Mouse (Mus musculus): Measurements from ENCODE around the gene Slc15a4. TPM values are rescaled to one million over a fixed set of nuclear protein-coding genes. Genes with fewer than 3 reads are reported as not detected.

The Slc15a4 gene
- polyA plus RNA-seq, 1 experiment from 2014 or later = 27.3 TPM

DNA sequence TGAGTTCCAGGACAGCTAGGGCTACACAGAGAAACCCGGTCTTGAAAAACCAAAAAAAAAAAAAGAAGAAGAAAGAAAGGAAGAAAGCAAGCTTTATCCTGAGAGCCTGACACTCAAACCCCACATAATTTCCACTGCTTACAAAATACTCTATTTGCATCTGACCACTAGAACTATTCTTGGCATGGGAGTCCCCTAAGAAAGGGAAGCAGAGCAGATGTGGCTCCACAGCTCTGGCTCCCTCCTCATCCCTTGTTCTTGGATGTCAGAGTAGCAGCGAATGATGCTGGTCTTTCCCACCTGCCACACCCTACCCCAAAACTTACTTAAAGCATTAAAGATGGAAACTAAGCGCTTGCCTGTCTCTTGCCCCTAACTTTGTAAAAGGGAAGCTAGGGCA lies 17.2 kb downstream of the Slc15a4 start:
- H3K9ac ChIP-seq (replicated peaks; ENCODE audit: low read length) = peak overlapping the region; percentile 96; the same call in 1 of the 2 replicates
- no peaks in the 10 kb centered on the region for H3K36me3 ChIP-seq (ENCODE audit: control insufficient read depth, insufficient read depth, low read length)
- no peaks in the 10 kb centered on the region for H3K9me3 ChIP-seq (ENCODE audit: control insufficient read depth, low read length)
- ATAC-seq (ENCODE audit: low FRiP score, low TSS enrichment) (no peak), DNase-seq (no peak)
- peaks cover 26% of the 10 kb centered on the region for H3K4me1 ChIP-seq (ENCODE audit: control insufficient read depth, insufficient read depth, low read length)
- peak overlapping the region; percentile 90 for H3K4me2 ChIP-seq (ENCODE audit: low read length)
- 81% methylated on average over 3 of the region's 3 CpGs for WGBS
- no peaks in the 10 kb centered on the region for H3K27me3 ChIP-seq (ENCODE audit: control insufficient read depth, insufficient read depth, low read length)
- H3K27ac ChIP-seq (replicated peaks; ENCODE audit: low read depth, low read length) = no peak overlapping the region
- peak overlapping the region; percentile 95 for H3K4me3 ChIP-seq (replicated peaks; ENCODE audit: low read depth, low read length)

GRCm38 (mm10) chr5:127612397-127612796 lies 20.3 kb downstream of the Slc15a4 start:
- H3K4me1 ChIP-seq (ENCODE audit: control insufficient read depth, insufficient read depth, low read length) = peaks cover 26% of the 10 kb centered on the region
- no peaks in the 10 kb centered on the region for H3K27me3 ChIP-seq (ENCODE audit: control insufficient read depth, insufficient read depth, low read length)
- WGBS = 96% methylated on average over 6 of the region's 6 CpGs

DNA sequence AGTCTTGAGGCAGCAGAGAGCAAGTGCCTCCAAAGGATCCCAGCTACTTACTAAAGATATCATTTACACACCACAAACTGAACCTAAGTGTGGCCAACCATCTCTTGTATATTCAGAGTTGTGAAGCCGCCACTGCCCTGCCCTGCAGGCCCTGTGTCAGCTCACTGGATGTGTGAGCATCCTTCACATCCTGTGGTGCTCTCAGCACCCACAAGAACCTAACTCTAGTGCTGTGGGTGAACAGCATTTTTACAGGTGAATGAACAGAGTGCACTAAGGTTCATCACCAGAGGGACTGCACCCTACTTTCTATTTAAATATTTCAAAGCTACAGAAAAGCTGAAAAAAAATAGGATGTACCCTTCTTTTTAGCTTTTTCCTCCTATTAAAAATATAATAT lies 20.8 kb downstream of the Slc15a4 start:
- WGBS = 89% methylated on average over 1 of the region's 1 CpGs
- no peaks in the 10 kb centered on the region for H3K9me3 ChIP-seq (ENCODE audit: control insufficient read depth, low read length)
- no peak overlapping the region for H3K9ac ChIP-seq (replicated peaks; ENCODE audit: low read length)
- H3K27me3 ChIP-seq (ENCODE audit: control insufficient read depth, insufficient read depth, low read length) = no peaks in the 10 kb centered on the region
- H3K36me3 ChIP-seq (ENCODE audit: control insufficient read depth, insufficient read depth, low read length) = peaks cover 15% of the 10 kb centered on the region
- no peak overlapping the region for H3K4me2 ChIP-seq (ENCODE audit: low read length)
- H3K4me1 ChIP-seq (ENCODE audit: control insufficient read depth, insufficient read depth, low read length) = peaks cover 26% of the 10 kb centered on the region
- H3K27ac ChIP-seq (replicated peaks; ENCODE audit: low read depth, low read length) = no peak overlapping the region
- ATAC-seq (ENCODE audit: low FRiP score, low TSS enrichment) (no peak), DNase-seq (no peak)
- H3K4me3 ChIP-seq (replicated peaks; ENCODE audit: low read depth, low read length) = no peak overlapping the region

More at GRCm38 (mm10) chr5:127612397-127612796, 20.3 kb downstream of the Slc15a4 start:
- Histone ChIP-seq H3K36me3 (ENCODE audit: control insufficient read depth, insufficient read depth, low read length) (peaks cover 13% of the 10 kb centered on the region), H3K4me2 (ENCODE audit: low read length) (no peak overlapping the region), H3K4me3 (replicated peaks; ENCODE audit: low read depth, low read length) (no peak overlapping the region), H3K9me3 (ENCODE audit: control insufficient read depth, low read length) (no peaks in the 10 kb centered on the region), H3K27ac (replicated peaks; ENCODE audit: low read depth, low read length) (no peak overlapping the region), H3K9ac (replicated peaks; ENCODE audit: low read length) (no peak overlapping the region)
- ATAC-seq (ENCODE audit: low FRiP score, low TSS enrichment) = no peak
- no peak for DNase-seq

GRCm38 (mm10) chr5:127610787-127611509 lies 21.7 kb downstream of the Slc15a4 start:
- ATAC-seq (ENCODE audit: low FRiP score, low TSS enrichment) = no peak
- Histone ChIP-seq H3K27me3 (ENCODE audit: control insufficient read depth, insufficient read depth, low read length) (no peaks in the 10 kb centered on the region), H3K4me1 (ENCODE audit: control insufficient read depth, insufficient read depth, low read length) (peaks cover 23% of the 10 kb centered on the region), H3K27ac (replicated peaks; ENCODE audit: low read depth, low read length) (no peak overlapping the region), H3K9ac (replicated peaks; ENCODE audit: low read length) (no peak overlapping the region), H3K36me3 (ENCODE audit: control insufficient read depth, insufficient read depth, low read length) (peaks cover 22% of the 10 kb centered on the region), H3K4me2 (ENCODE audit: low read length) (no peak overlapping the region), H3K4me3 (replicated peaks; ENCODE audit: low read depth, low read length) (no peak overlapping the region), H3K9me3 (ENCODE audit: control insufficient read depth, low read length) (no peaks in the 10 kb centered on the region)
- WGBS = 79% methylated on average over 6 of the region's 6 CpGs
- peak; percentile 33 for DNase-seq

DNA sequence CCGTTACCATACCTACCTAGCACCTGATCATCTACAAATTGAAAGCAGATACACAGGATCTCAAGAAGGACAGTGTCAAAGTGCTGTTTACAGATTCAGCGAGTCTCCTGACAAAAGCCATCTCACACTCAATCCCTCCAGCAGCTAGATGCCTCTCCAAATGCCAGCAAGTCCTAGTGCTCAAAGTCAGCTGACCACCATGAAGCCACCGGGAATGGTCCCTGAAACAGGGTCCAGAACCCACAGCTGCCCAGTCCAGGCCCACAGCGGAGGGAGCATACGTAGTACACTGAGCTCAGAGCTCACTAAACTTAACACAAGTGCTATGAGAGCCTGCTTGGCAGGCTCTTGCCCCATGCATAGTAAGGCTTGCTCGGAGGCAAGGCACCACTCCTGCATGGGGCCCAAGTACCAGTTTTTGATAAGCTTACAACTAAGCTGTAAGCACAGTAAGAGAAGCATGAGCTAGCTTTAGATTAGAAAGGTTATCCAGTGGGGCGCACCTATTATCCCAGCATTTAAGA lies 23.4 kb downstream of the Slc15a4 start:
- ATAC-seq (ENCODE audit: low FRiP score, low TSS enrichment) (no peak), DNase-seq (no peak)
- 90% methylated on average over 7 of the region's 7 CpGs for WGBS
- Histone ChIP-seq H3K4me2 (ENCODE audit: low read length) (no peak overlapping the region), H3K9ac (replicated peaks; ENCODE audit: low read length) (no peak overlapping the region), H3K9me3 (ENCODE audit: control insufficient read depth, low read length) (no peaks in the 10 kb centered on the region), H3K27ac (replicated peaks; ENCODE audit: low read depth, low read length) (no peak overlapping the region), H3K4me3 (replicated peaks; ENCODE audit: low read depth, low read length) (no peak overlapping the region), H3K36me3 (ENCODE audit: control insufficient read depth, insufficient read depth, low read length) (peaks cover 33% of the 10 kb centered on the region), H3K27me3 (ENCODE audit: control insufficient read depth, insufficient read depth, low read length) (no peaks in the 10 kb centered on the region), H3K4me1 (ENCODE audit: control insufficient read depth, insufficient read depth, low read length) (peaks cover 10% of the 10 kb centered on the region; the same call in 1 of the 2 replicates)

GRCm38 (mm10) chr5:127607507-127607906 lies 25.2 kb downstream of the Slc15a4 start:
- whole genome bisulfite sequencing = 96% methylated on average over 2 of the region's 2 CpGs
- DNase-seq (no peak), ATAC-seq (ENCODE audit: low FRiP score, low TSS enrichment) (no peak)
- Histone ChIP-seq H3K27me3 (ENCODE audit: control insufficient read depth, insufficient read depth, low read length) (no peaks in the 10 kb centered on the region), H3K27ac (replicated peaks; ENCODE audit: low read depth, low read length) (no peak overlapping the region), H3K4me3 (replicated peaks; ENCODE audit: low read depth, low read length) (no peak overlapping the region), H3K9ac (replicated peaks; ENCODE audit: low read length) (no peak overlapping the region), H3K36me3 (ENCODE audit: control insufficient read depth, insufficient read depth, low read length) (peaks cover 51% of the 10 kb centered on the region), H3K4me2 (ENCODE audit: low read length) (no peak overlapping the region), H3K9me3 (ENCODE audit: control insufficient read depth, low read length) (no peaks in the 10 kb centered on the region), H3K4me1 (ENCODE audit: control insufficient read depth, insufficient read depth, low read length) (peaks cover 6% of the 10 kb centered on the region; the same call in 1 of the 2 replicates)

DNA sequence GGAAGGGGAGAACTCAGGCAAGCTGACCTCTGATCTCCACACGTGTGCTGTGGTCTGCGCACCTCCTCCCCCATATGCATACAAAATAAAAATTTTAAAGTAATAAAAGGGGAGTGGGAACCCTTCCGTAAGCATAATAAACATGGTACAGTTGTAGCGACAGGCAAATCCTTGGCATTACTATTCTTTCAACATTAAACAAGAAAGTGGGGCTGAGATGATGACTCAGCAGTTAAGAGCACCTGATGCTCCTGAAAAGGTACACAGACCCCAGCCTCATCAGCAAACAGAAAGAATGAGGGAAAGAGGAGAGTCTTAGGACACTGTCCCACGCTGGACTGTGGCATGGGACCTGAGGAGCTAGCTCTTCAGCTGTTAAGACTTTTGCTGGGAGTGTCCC lies 29.7 kb downstream of the Slc15a4 start:
- Histone ChIP-seq H3K4me3 (replicated peaks; ENCODE audit: low read depth, low read length) (no peak overlapping the region), H3K9me3 (ENCODE audit: control insufficient read depth, low read length) (no peaks in the 10 kb centered on the region), H3K36me3 (ENCODE audit: control insufficient read depth, insufficient read depth, low read length) (peaks cover 86% of the 10 kb centered on the region), H3K4me2 (ENCODE audit: low read length) (no peak overlapping the region), H3K9ac (replicated peaks; ENCODE audit: low read length) (no peak overlapping the region), H3K27me3 (ENCODE audit: control insufficient read depth, insufficient read depth, low read length) (no peaks in the 10 kb centered on the region), H3K27ac (replicated peaks; ENCODE audit: low read depth, low read length) (no peak overlapping the region), H3K4me1 (ENCODE audit: control insufficient read depth, insufficient read depth, low read length) (no peaks in the 10 kb centered on the region)
- DNase-seq (no peak), ATAC-seq (ENCODE audit: low FRiP score, low TSS enrichment) (no peak)
- WGBS = 97% methylated on average over 5 of the region's 5 CpGs

- DNase-seq (no peak), ATAC-seq (ENCODE audit: low FRiP score, low TSS enrichment) (no peak)
- Histone ChIP-seq H3K9me3 (ENCODE audit: control insufficient read depth, low read length) (no peaks in the 10 kb centered on the region), H3K4me3 (replicated peaks; ENCODE audit: low read depth, low read length) (no peak overlapping the region), H3K27me3 (ENCODE audit: control insufficient read depth, insufficient read depth, low read length) (no peaks in the 10 kb centered on the region), H3K4me2 (ENCODE audit: low read length) (no peak overlapping the region), H3K4me1 (ENCODE audit: control insufficient read depth, insufficient read depth, low read length) (no peaks in the 10 kb centered on the region), H3K9ac (replicated peaks; ENCODE audit: low read length) (no peak overlapping the region), H3K27ac (replicated peaks; ENCODE audit: low read depth, low read length) (no peak overlapping the region), H3K36me3 (ENCODE audit: control insufficient read depth, insufficient read depth, low read length) (peaks cover 86% of the 10 kb centered on the region)
- 97% methylated on average over 7 of the region's 7 CpGs for WGBS
Observed at GRCm38 (mm10) chr5:127596862-127597261, 35.8 kb downstream of the Slc15a4 start.

DNA sequence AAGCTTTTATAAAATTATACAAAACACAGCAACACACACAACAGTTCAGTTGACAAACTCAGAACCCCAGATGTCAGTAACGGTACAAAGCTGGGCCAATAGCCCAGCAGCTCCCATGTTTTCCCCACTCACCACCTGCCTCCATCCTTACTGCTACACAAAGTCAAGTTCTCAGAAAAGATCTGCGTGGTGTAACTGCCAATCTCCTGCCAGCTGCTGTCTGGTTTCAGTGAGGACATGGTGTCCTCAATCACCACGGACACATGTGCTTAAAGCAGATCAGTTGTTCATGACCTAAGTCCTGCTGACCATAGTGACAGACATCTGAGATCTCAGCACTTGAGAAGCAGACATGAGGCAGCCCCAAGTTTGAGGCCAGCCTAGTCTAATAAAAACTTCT lies 37.0 kb downstream of the Slc15a4 start:
- no peak overlapping the region for H3K27ac ChIP-seq (replicated peaks; ENCODE audit: low read depth, low read length)
- no peak overlapping the region for H3K9ac ChIP-seq (replicated peaks; ENCODE audit: low read length)
- no peak overlapping the region for H3K4me2 ChIP-seq (ENCODE audit: low read length)
- H3K27me3 ChIP-seq (ENCODE audit: control insufficient read depth, insufficient read depth, low read length) = no peaks in the 10 kb centered on the region
- WGBS = 90% methylated on average over 3 of the region's 3 CpGs
- DNase-seq (no peak), ATAC-seq (ENCODE audit: low FRiP score, low TSS enrichment) (no peak)
- H3K4me3 ChIP-seq (replicated peaks; ENCODE audit: low read depth, low read length) = no peak overlapping the region
- H3K36me3 ChIP-seq (ENCODE audit: control insufficient read depth, insufficient read depth, low read length) = peaks cover 77% of the 10 kb centered on the region
- H3K4me1 ChIP-seq (ENCODE audit: control insufficient read depth, insufficient read depth, low read length) = no peaks in the 10 kb centered on the region
- no peaks in the 10 kb centered on the region for H3K9me3 ChIP-seq (ENCODE audit: control insufficient read depth, low read length)

Data from midbrain, embryonic 14.5 days (tissue).